Mouse (Mus musculus): ENCODE data around the gene Phlda1. TPM values are rescaled to one million over a fixed set of nuclear protein-coding genes. Genes with fewer than 3 reads are reported as not detected.
A peak's percentile ranks its signal among the peaks of the same experiment; 100 is the strongest.
"Not testable (repeated sequence)": the region's sequence is repeated elsewhere in the genome, so short reads cannot be mapped to it uniquely, and the experiment has no call there.

Phlda1 gene
- polyA plus RNA-seq, 1 experiment from 2014 or later = 25.3 TPM

- H3K36me3 ChIP-seq (ENCODE audit: control insufficient read depth, insufficient read depth) = no peaks in the 10 kb centered on the region
- peak overlapping the region; percentile 93 for H3K27ac ChIP-seq (ENCODE audit: low read length)
- H3K4me2 ChIP-seq (ENCODE audit: low read length) = peak overlapping the region; percentile 73
- H3K9ac ChIP-seq (replicated peaks; ENCODE audit: low read depth, low read length) = peak overlapping the region; percentile 98
- no peaks in the 10 kb centered on the region for H3K27me3 ChIP-seq (replicated peaks; ENCODE audit: control insufficient read depth, insufficient read depth, low read length)
- H3K9me3 ChIP-seq (ENCODE audit: control insufficient read depth, low read length) = no peaks in the 10 kb centered on the region
- ATAC-seq = peak; percentile 64
- H3K4me1 ChIP-seq (replicated peaks; ENCODE audit: control insufficient read depth, insufficient read depth, low read length) = peaks cover 27% of the 10 kb centered on the region
- WGBS = 0% methylated on average over 40 of the region's 58 CpGs
- H3K4me3 ChIP-seq (replicated peaks; ENCODE audit: low read length) = peak overlapping the region; percentile 94
These were observed 32.3 kb upstream of the Phlda1 start for GRCm38 (mm10) chr10:111473511-111474371.

- H3K9me3 ChIP-seq (ENCODE audit: control insufficient read depth, low read length) = no peaks in the 10 kb centered on the region
- no peak overlapping the region for H3K9ac ChIP-seq (replicated peaks; ENCODE audit: low read depth, low read length)
- H3K36me3 ChIP-seq (ENCODE audit: control insufficient read depth, insufficient read depth) = no peaks in the 10 kb centered on the region
- no peak for ATAC-seq
- H3K27ac ChIP-seq (ENCODE audit: low read length) = no peak overlapping the region
- peak overlapping the region; percentile 36 for H3K4me2 ChIP-seq (ENCODE audit: low read length)
- H3K4me1 ChIP-seq (replicated peaks; ENCODE audit: control insufficient read depth, insufficient read depth, low read length) = peaks cover 27% of the 10 kb centered on the region
- WGBS = 25% methylated on average over 4 of the region's 4 CpGs
- H3K27me3 ChIP-seq (replicated peaks; ENCODE audit: control insufficient read depth, insufficient read depth, low read length) = no peaks in the 10 kb centered on the region
- no peak overlapping the region for H3K4me3 ChIP-seq (replicated peaks; ENCODE audit: low read length)
These were observed 29.8 kb upstream of the Phlda1 start for GRCm38 (mm10) chr10:111476301-111476700.

- WGBS = 83% methylated on average over 6 of the region's 6 CpGs
- H3K27ac ChIP-seq (ENCODE audit: low read length) = no peak overlapping the region
- H3K4me1 ChIP-seq (replicated peaks; ENCODE audit: control insufficient read depth, insufficient read depth, low read length) = peaks cover 24% of the 10 kb centered on the region
- no peak overlapping the region for H3K4me3 ChIP-seq (replicated peaks; ENCODE audit: low read length)
- no peak overlapping the region for H3K4me2 ChIP-seq (ENCODE audit: low read length)
- ATAC-seq = no peak
- no peaks in the 10 kb centered on the region for H3K27me3 ChIP-seq (replicated peaks; ENCODE audit: control insufficient read depth, insufficient read depth, low read length)
- H3K9me3 ChIP-seq (ENCODE audit: control insufficient read depth, low read length) = no peaks in the 10 kb centered on the region
- peaks cover 3% of the 10 kb centered on the region for H3K36me3 ChIP-seq (ENCODE audit: control insufficient read depth, insufficient read depth)
- H3K9ac ChIP-seq (replicated peaks; ENCODE audit: low read depth, low read length) = no peak overlapping the region
These were observed 29.0 kb upstream of the Phlda1 start for GRCm38 (mm10) chr10:111476989-111477510.

- peaks cover 4% of the 10 kb centered on the region for H3K36me3 ChIP-seq (ENCODE audit: control insufficient read depth, insufficient read depth)
- H3K27ac ChIP-seq (ENCODE audit: low read length) = no peak overlapping the region
- H3K9me3 ChIP-seq (ENCODE audit: control insufficient read depth, low read length) = no peaks in the 10 kb centered on the region
- peaks cover 13% of the 10 kb centered on the region for H3K4me1 ChIP-seq (replicated peaks; ENCODE audit: control insufficient read depth, insufficient read depth, low read length)
- no peaks in the 10 kb centered on the region for H3K27me3 ChIP-seq (replicated peaks; ENCODE audit: control insufficient read depth, insufficient read depth, low read length)
- no peak overlapping the region for H3K4me2 ChIP-seq (ENCODE audit: low read length)
- 71% methylated on average over 5 of the region's 5 CpGs for whole genome bisulfite sequencing
- H3K9ac ChIP-seq (replicated peaks; ENCODE audit: low read depth, low read length) = no peak overlapping the region
- no peak for ATAC-seq
- no peak overlapping the region for H3K4me3 ChIP-seq (replicated peaks; ENCODE audit: low read length)
These were observed 26.5 kb upstream of the Phlda1 start for GRCm38 (mm10) chr10:111479599-111479998.

- 97% methylated on average over 2 of the region's 2 CpGs for WGBS
- H3K36me3 ChIP-seq (ENCODE audit: control insufficient read depth, insufficient read depth) = peaks cover 16% of the 10 kb centered on the region
- H3K9ac ChIP-seq (replicated peaks; ENCODE audit: low read depth, low read length) = no peak overlapping the region
- H3K9me3 ChIP-seq (ENCODE audit: control insufficient read depth, low read length) = no peaks in the 10 kb centered on the region
- ATAC-seq = no peak
- no peaks in the 10 kb centered on the region; the same call in 1 of the 2 replicates for H3K4me1 ChIP-seq (replicated peaks; ENCODE audit: control insufficient read depth, insufficient read depth, low read length)
- no peaks in the 10 kb centered on the region for H3K27me3 ChIP-seq (replicated peaks; ENCODE audit: control insufficient read depth, insufficient read depth, low read length)
- H3K4me2 ChIP-seq (ENCODE audit: low read length) = no peak overlapping the region
- H3K4me3 ChIP-seq (replicated peaks; ENCODE audit: low read length) = no peak overlapping the region
- no peak overlapping the region for H3K27ac ChIP-seq (ENCODE audit: low read length)
These were observed 23.4 kb upstream of the Phlda1 start for GRCm38 (mm10) chr10:111482654-111483053.

- no peaks in the 10 kb centered on the region for H3K27me3 ChIP-seq (replicated peaks; ENCODE audit: control insufficient read depth, insufficient read depth, low read length)
- H3K9me3 ChIP-seq (ENCODE audit: control insufficient read depth, low read length) = no peaks in the 10 kb centered on the region
- ATAC-seq = no peak
- no peaks in the 10 kb centered on the region; the same call in 1 of the 2 replicates for H3K4me1 ChIP-seq (replicated peaks; ENCODE audit: control insufficient read depth, insufficient read depth, low read length)
- no peak overlapping the region for H3K9ac ChIP-seq (replicated peaks; ENCODE audit: low read depth, low read length)
- H3K4me2 ChIP-seq (ENCODE audit: low read length) = no peak overlapping the region
- H3K27ac ChIP-seq (ENCODE audit: low read length) = no peak overlapping the region
- 87% methylated on average over 5 of the region's 5 CpGs for WGBS
- no peak overlapping the region for H3K4me3 ChIP-seq (replicated peaks; ENCODE audit: low read length)
- H3K36me3 ChIP-seq (ENCODE audit: control insufficient read depth, insufficient read depth) = peaks cover 16% of the 10 kb centered on the region
These were observed 22.0 kb upstream of the Phlda1 start for GRCm38 (mm10) chr10:111484079-111484478.

- 93% methylated on average over 2 of the region's 2 CpGs for WGBS
- H3K4me3 ChIP-seq (replicated peaks; ENCODE audit: low read length) = no peak overlapping the region
- H3K27me3 ChIP-seq (replicated peaks; ENCODE audit: control insufficient read depth, insufficient read depth, low read length) = no peaks in the 10 kb centered on the region
- no peak overlapping the region for H3K27ac ChIP-seq (ENCODE audit: low read length)
- H3K9ac ChIP-seq (replicated peaks; ENCODE audit: low read depth, low read length) = no peak overlapping the region
- ATAC-seq = no peak
- H3K4me2 ChIP-seq (ENCODE audit: low read length) = no peak overlapping the region
- no peaks in the 10 kb centered on the region for H3K9me3 ChIP-seq (ENCODE audit: control insufficient read depth, low read length)
- H3K4me1 ChIP-seq (replicated peaks; ENCODE audit: control insufficient read depth, insufficient read depth, low read length) = no peaks in the 10 kb centered on the region
- peaks cover 31% of the 10 kb centered on the region for H3K36me3 ChIP-seq (ENCODE audit: control insufficient read depth, insufficient read depth)
These were observed 17.3 kb upstream of the Phlda1 start for GRCm38 (mm10) chr10:111488793-111489192.

GRCm38 (mm10) chr10:111490079-111490478 lies 16.0 kb upstream of the Phlda1 start:
- H3K27ac ChIP-seq (ENCODE audit: low read length); H3K4me3 ChIP-seq (replicated peaks; ENCODE audit: low read length); ATAC-seq; H3K27me3 ChIP-seq (replicated peaks; ENCODE audit: control insufficient read depth, insufficient read depth, low read length); H3K9me3 ChIP-seq (ENCODE audit: control insufficient read depth, low read length); H3K9ac ChIP-seq (replicated peaks; ENCODE audit: low read depth, low read length); H3K4me1 ChIP-seq (replicated peaks; ENCODE audit: control insufficient read depth, insufficient read depth, low read length); H3K4me2 ChIP-seq (ENCODE audit: low read length): not testable (repeated sequence)
- H3K36me3 ChIP-seq (ENCODE audit: control insufficient read depth, insufficient read depth) = peaks cover 36% of the 10 kb centered on the region
- 81% methylated on average over 4 of the region's 4 CpGs for WGBS

- Histone ChIP-seq H3K36me3 (ENCODE audit: control insufficient read depth, insufficient read depth) (peaks cover 26% of the 10 kb centered on the region), H3K27ac (ENCODE audit: low read length) (no peak overlapping the region), H3K9me3 (ENCODE audit: control insufficient read depth, low read length) (no peaks in the 10 kb centered on the region), H3K27me3 (replicated peaks; ENCODE audit: control insufficient read depth, insufficient read depth, low read length) (no peaks in the 10 kb centered on the region), H3K4me1 (replicated peaks; ENCODE audit: control insufficient read depth, insufficient read depth, low read length) (no peaks in the 10 kb centered on the region), H3K4me2 (ENCODE audit: low read length) (no peak overlapping the region), H3K9ac (replicated peaks; ENCODE audit: low read depth, low read length) (no peak overlapping the region), H3K4me3 (replicated peaks; ENCODE audit: low read length) (no peak overlapping the region)
- ATAC-seq = no peak
- WGBS = 90% methylated on average over 7 of the region's 7 CpGs
These were observed 10.2 kb upstream of the Phlda1 start for GRCm38 (mm10) chr10:111495888-111496287.
